Mouse (Mus musculus) brain, embryonic 18.5 days (tissue): ENCODE measurements around the gene Urm1.
"Not testable (repeated sequence)": the region's sequence is repeated elsewhere in the genome, so short reads cannot be mapped to it uniquely, and the experiment has no call there.

ENCODE experiments used
- DNase-seq: peaks from one replicate; pipeline ENCODE4 v3.0.0-alpha.2; 2012; ENCODE audit warnings: low read depth, low spot score

Urm1 gene

GRCm38 (mm10) chr2:29865125-29865524 lies 45.2 kb downstream of the Urm1 start:
- no peak for DNase-seq

- DNase-seq: peak; percentile 62
Observed at GRCm38 (mm10) chr2:29868949-29869645, 49.2 kb downstream of the Urm1 start, which contains the start of gene Cercam. Gene Cercam, plus strand, starts transcription at chr2:29869164.

- no peak for DNase-seq
Observed at GRCm38 (mm10) chr2:29869646-29870451, 50.0 kb downstream of the Urm1 start.

GRCm38 (mm10) chr2:29872581-29873295 lies 52.9 kb downstream of the Urm1 start:
- no peak for DNase-seq

- DNase-seq: no peak
Observed at GRCm38 (mm10) chr2:29873801-29874200, 53.9 kb downstream of the Urm1 start.

- DNase-seq: no peak
Observed at GRCm38 (mm10) chr2:29878061-29878460, 58.2 kb downstream of the Urm1 start.

- no peak for DNase-seq
Observed at GRCm38 (mm10) chr2:29879191-29879590, 59.3 kb downstream of the Urm1 start.

- DNase-seq: no peak
Observed at GRCm38 (mm10) chr2:29879964-29880830, 60.3 kb downstream of the Urm1 start.

GRCm38 (mm10) chr2:29886659-29887292 lies 66.9 kb downstream of the Urm1 start:
- not testable (repeated sequence) for DNase-seq

- DNase-seq: peak; percentile 95
Observed at GRCm38 (mm10) chr2:29889066-29889944, 69.4 kb downstream of the Urm1 start, which contains the start of gene Odf2. Gene Odf2, plus strand, starts transcription at chr2:29889221.

- peak; percentile 30 for DNase-seq
Observed at GRCm38 (mm10) chr2:29889991-29890833, 70.3 kb downstream of the Urm1 start.

- no peak for DNase-seq
Observed at GRCm38 (mm10) chr2:29891773-29892172, 71.9 kb downstream of the Urm1 start.
